Mouse (Mus musculus) hindbrain, embryonic 12.5 days (tissue): Measurements from ENCODE around the gene Orai3. TPM values are rescaled to one million over a fixed set of nuclear protein-coding genes. Genes with fewer than 3 reads are reported as not detected.

ENCODE experiments used
- ATAC-seq: fragments of 200-750 bp; cut with Nextera tagmentation; 2 replicates; pipeline ENCODE4 v1.8.0; 2017; ENCODE audit warnings: moderate TSS enrichment; ENCODE audit not compliant: low FRiP score
- H3K27ac ChIP-seq: fragments of 300-500 bp; sonication (generic); 2 replicates; pipeline ENCODE4 v1.5.1; 2016; ENCODE audit warnings: mild to moderate bottlenecking
- H3K27me3 ChIP-seq: fragments of 300-500 bp; sonication (generic); 2 replicates; pipeline ENCODE4 v1.6.1; 2016; ENCODE audit warnings: mild to moderate bottlenecking
- H3K36me3 ChIP-seq: fragments of 300-500 bp; sonication (generic); 2 replicates; pipeline ENCODE4 v1.6.1; 2016; ENCODE audit warnings: mild to moderate bottlenecking
- H3K4me1 ChIP-seq: fragments of 300-500 bp; sonication (generic); 2 replicates; pipeline ENCODE4 v1.6.1; 2016
- H3K4me2 ChIP-seq: fragments of 300-500 bp; sonication (generic); replicated peaks from 2 replicates; pipeline ENCODE4 v1.6.1; 2016; ENCODE audit warnings: mild to moderate bottlenecking
- H3K4me3 ChIP-seq: fragments of 300-500 bp; sonication (generic); 2 replicates; pipeline ENCODE4 v1.5.1; 2016; ENCODE audit warnings: mild to moderate bottlenecking
- H3K9ac ChIP-seq: fragments of 300-500 bp; sonication (generic); 2 replicates; pipeline ENCODE4 v1.6.1; 2016; ENCODE audit warnings: mild to moderate bottlenecking, moderate library complexity
- H3K9me3 ChIP-seq: fragments of 300-500 bp; sonication (generic); replicated peaks from 2 replicates; pipeline ENCODE4 v1.6.1; 2016; ENCODE audit warnings: mild to moderate bottlenecking
- WGBS: fragments of 180-500 bp; shearing (Covaris S2); methylation state at CpG from one replicate; pipeline ENCODE4 v1.1.7; 2016; 5-methylcytosine and 5-hydroxymethylcytosine counted together
- polyA plus RNA-seq: library from polyadenylated mRNA; unstranded; fragments of >200 nt; fragmentation: Nextera tagmentation; extraction: Ambion mirVana; gene quantifications from 2 replicates; pipeline ENCODE4 v1.2.1, GENCODE M21; 2016

The Orai3 gene
- polyA plus RNA-seq, 1 experiment from 2014 or later, result 10.0 TPM

- no peaks in the 10 kb centered on the region for H3K27me3 ChIP-seq
- H3K4me3 ChIP-seq, result peak overlapping the region; percentile 94
- H3K4me1 ChIP-seq, result peaks cover 11% of the 10 kb centered on the region
- peak overlapping the region; percentile 85 for H3K4me2 ChIP-seq
- peaks cover 33% of the 10 kb centered on the region for H3K36me3 ChIP-seq
- peak overlapping the region; percentile 95 for H3K9ac ChIP-seq
- peak; percentile 51 for ATAC-seq
- 3% methylated on average over 62 of the region's 66 CpGs for WGBS
- H3K9me3 ChIP-seq, result no peaks in the 10 kb centered on the region
- H3K27ac ChIP-seq, result peak overlapping the region; percentile 92
Observed at GRCm38 (mm10) chr7:127777474-127778266, 8.1 kb downstream of the Orai3 start.

DNA sequence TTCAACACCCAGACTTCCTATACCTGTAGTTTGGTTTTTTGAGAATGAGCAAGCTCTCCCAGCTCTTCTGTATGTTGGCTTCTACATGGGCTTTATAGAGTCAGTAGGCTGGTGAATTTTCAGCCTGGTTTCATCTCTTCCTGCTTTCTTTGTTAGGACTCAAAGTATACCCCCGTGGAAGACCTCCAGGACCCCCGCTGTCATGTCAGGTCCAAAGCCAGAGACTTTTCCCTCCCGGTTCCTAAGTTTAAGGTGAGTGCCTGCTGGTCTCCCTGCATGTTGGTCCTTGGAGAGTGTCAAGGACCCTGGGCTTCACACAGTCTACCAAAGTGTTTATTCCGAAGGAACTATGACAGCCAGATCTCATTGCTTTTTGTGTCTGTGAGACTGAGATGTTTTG, 8.7 kb downstream of the Orai3 start:
- Histone ChIP-seq H3K4me2 (peak overlapping the region; percentile 85), H3K9ac (peak overlapping the region; percentile 95), H3K4me1 (peaks cover 11% of the 10 kb centered on the region), H3K27me3 (no peaks in the 10 kb centered on the region), H3K9me3 (no peaks in the 10 kb centered on the region), H3K27ac (no peak overlapping the region), H3K36me3 (peaks cover 37% of the 10 kb centered on the region), H3K4me3 (peak overlapping the region; percentile 94)
- no peak for ATAC-seq
- 78% methylated on average over 4 of the region's 4 CpGs for WGBS

- WGBS, result 94% methylated on average over 7 of the region's 7 CpGs
- Histone ChIP-seq H3K4me3 (no peak within 1 kb of the TSS), H3K27me3 (no peaks in the 10 kb centered on the region), H3K4me2 (no peak within 1 kb of the TSS), H3K9me3 (no peaks in the 10 kb centered on the region), H3K36me3 (peaks cover 97% of the 10 kb centered on the region), H3K27ac (no peak within 1 kb of the TSS), H3K9ac (no peak within 1 kb of the TSS), H3K4me1 (no peaks in the 10 kb centered on the region)
- no peak for ATAC-seq
Observed at GRCm38 (mm10) chr7:127785308-127785707, 15.7 kb downstream of the Orai3 start, which contains the start of gene Gm49388. Gm49388 (plus strand) TSS chr7:127785608.

- Histone ChIP-seq H3K27me3 (no peaks in the 10 kb centered on the region), H3K9ac (no peak overlapping the region), H3K36me3 (peaks cover 78% of the 10 kb centered on the region), H3K4me1 (peaks cover 9% of the 10 kb centered on the region; the same call in 1 of the 2 replicates), H3K27ac (no peak overlapping the region), H3K4me2 (no peak overlapping the region), H3K4me3 (no peak overlapping the region), H3K9me3 (no peaks in the 10 kb centered on the region)
- WGBS, result 94% methylated on average over 23 of the region's 23 CpGs
- ATAC-seq, result no peak
Observed at GRCm38 (mm10) chr7:127797076-127797845, 27.6 kb downstream of the Orai3 start.

- Histone ChIP-seq H3K4me2 (no peak overlapping the region), H3K9ac (no peak overlapping the region), H3K9me3 (no peaks in the 10 kb centered on the region), H3K27ac (no peak overlapping the region), H3K36me3 (peaks cover 71% of the 10 kb centered on the region), H3K4me3 (no peak overlapping the region), H3K27me3 (no peaks in the 10 kb centered on the region), H3K4me1 (peaks cover 9% of the 10 kb centered on the region; the same call in 1 of the 2 replicates)
- 87% methylated on average over 4 of the region's 4 CpGs for WGBS
- ATAC-seq, result no peak
Observed at GRCm38 (mm10) chr7:127798591-127798990, 29.0 kb downstream of the Orai3 start.

- Histone ChIP-seq H3K9ac (no peak overlapping the region), H3K4me3 (no peak overlapping the region), H3K36me3 (peaks cover 65% of the 10 kb centered on the region), H3K4me1 (peaks cover 9% of the 10 kb centered on the region; the same call in 1 of the 2 replicates), H3K27me3 (no peaks in the 10 kb centered on the region), H3K27ac (no peak overlapping the region), H3K4me2 (no peak overlapping the region), H3K9me3 (no peaks in the 10 kb centered on the region)
- WGBS, result 91% methylated on average over 13 of the region's 13 CpGs
- no peak for ATAC-seq
Observed at GRCm38 (mm10) chr7:127799211-127799610, 29.6 kb downstream of the Orai3 start.

DNA sequence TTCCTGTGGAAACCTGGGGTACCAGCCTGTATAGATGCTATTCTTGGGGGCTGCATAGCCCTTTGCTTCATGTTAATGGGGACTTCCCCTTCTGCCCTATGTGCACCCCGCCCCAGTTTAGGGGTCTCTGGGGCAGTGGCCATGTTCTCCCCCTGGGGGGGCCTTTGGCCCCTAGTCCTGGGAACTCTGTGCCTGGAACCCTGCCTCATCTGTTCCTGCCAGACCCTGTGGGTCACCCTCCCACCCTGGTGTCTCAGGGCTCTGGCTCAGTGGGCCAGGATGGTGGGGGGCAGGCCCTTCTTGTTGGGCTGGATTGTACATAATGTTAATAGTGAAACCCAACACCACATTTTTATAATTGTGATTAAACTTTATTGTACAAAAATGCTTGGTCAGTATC, 30.1 kb downstream of the Orai3 start:
- H3K4me1 ChIP-seq, result peaks cover 9% of the 10 kb centered on the region; the same call in 1 of the 2 replicates
- peaks cover 65% of the 10 kb centered on the region for H3K36me3 ChIP-seq
- H3K9ac ChIP-seq, result no peak overlapping the region
- no peak for ATAC-seq
- WGBS, result 90% methylated on average over 1 of the region's 1 CpGs
- no peak overlapping the region for H3K4me3 ChIP-seq
- no peak overlapping the region for H3K27ac ChIP-seq
- no peaks in the 10 kb centered on the region for H3K9me3 ChIP-seq
- H3K4me2 ChIP-seq, result no peak overlapping the region
- no peaks in the 10 kb centered on the region for H3K27me3 ChIP-seq

GRCm38 (mm10) chr7:127800435-127801009, 30.9 kb downstream of the Orai3 start, which contains the start of gene Hsd3b7:
Hsd3b7 (plus strand) TSS chr7:127800604.
- H3K9me3 ChIP-seq, result no peaks in the 10 kb centered on the region
- peaks cover 9% of the 10 kb centered on the region; the same call in 1 of the 2 replicates for H3K4me1 ChIP-seq
- H3K36me3 ChIP-seq, result peaks cover 64% of the 10 kb centered on the region
- H3K4me3 ChIP-seq, result peak within 1 kb of the TSS; percentile 3; the same call in 1 of the 2 replicates
- H3K27ac ChIP-seq, result 0 out of 2 replicates have a peak within 1 kb of the TSS, but pooled peaks have one; percentile 13
- no peaks in the 10 kb centered on the region for H3K27me3 ChIP-seq
- peak within 1 kb of the TSS; percentile 34; the same call in 1 of the 2 replicates for H3K4me2 ChIP-seq
- ATAC-seq, result peak; percentile 73
- 0 out of 2 replicates have a peak within 1 kb of the TSS, but pooled peaks have one; percentile 9 for H3K9ac ChIP-seq
- WGBS, result 28% methylated on average over 6 of the region's 6 CpGs

GRCm38 (mm10) chr7:127801010-127801621, 31.5 kb downstream of the Orai3 start:
- no peak for ATAC-seq
- 93% methylated on average over 8 of the region's 8 CpGs for WGBS
- H3K4me2 ChIP-seq, result no peak overlapping the region
- H3K36me3 ChIP-seq, result peaks cover 64% of the 10 kb centered on the region
- no peak overlapping the region for H3K9ac ChIP-seq
- H3K4me3 ChIP-seq, result no peak overlapping the region
- H3K27me3 ChIP-seq, result no peaks in the 10 kb centered on the region
- H3K27ac ChIP-seq, result no peak overlapping the region
- peaks cover 9% of the 10 kb centered on the region; the same call in 1 of the 2 replicates for H3K4me1 ChIP-seq
- H3K9me3 ChIP-seq, result no peaks in the 10 kb centered on the region

DNA sequence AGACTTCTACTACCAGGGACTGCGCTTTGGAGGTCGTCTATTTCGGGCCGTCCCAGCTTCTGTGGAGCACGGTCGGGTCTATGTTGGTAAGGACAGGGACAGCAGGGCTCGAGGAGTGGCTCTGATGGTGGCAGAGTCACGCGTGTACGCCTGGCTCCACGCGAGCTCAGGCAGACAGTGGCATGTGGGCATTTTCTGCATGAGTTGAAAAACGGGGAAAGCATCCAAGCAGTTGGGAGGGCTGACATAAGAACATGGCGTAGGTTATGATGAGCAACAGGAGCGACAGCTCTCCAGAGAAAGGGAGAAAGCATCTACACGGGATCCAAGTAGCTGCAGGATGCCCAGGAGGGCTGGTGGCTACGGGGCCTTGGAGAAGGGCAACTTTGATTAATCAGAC, 32.7 kb downstream of the Orai3 start:
- H3K27me3 ChIP-seq, result no peaks in the 10 kb centered on the region
- H3K27ac ChIP-seq, result no peak overlapping the region
- no peak overlapping the region for H3K4me3 ChIP-seq
- WGBS, result 92% methylated on average over 17 of the region's 17 CpGs
- H3K36me3 ChIP-seq, result peaks cover 58% of the 10 kb centered on the region
- H3K9ac ChIP-seq, result no peak overlapping the region
- H3K4me1 ChIP-seq, result peaks cover 9% of the 10 kb centered on the region; the same call in 1 of the 2 replicates
- ATAC-seq, result no peak
- H3K9me3 ChIP-seq, result no peaks in the 10 kb centered on the region
- H3K4me2 ChIP-seq, result no peak overlapping the region

GRCm38 (mm10) chr7:127808821-127809220, 39.2 kb downstream of the Orai3 start:
- Histone ChIP-seq H3K4me2 (no peak overlapping the region), H3K36me3 (peaks cover 56% of the 10 kb centered on the region), H3K9ac (no peak overlapping the region), H3K4me1 (no peaks in the 10 kb centered on the region), H3K27me3 (no peaks in the 10 kb centered on the region), H3K4me3 (no peak overlapping the region), H3K27ac (no peak overlapping the region), H3K9me3 (no peaks in the 10 kb centered on the region)
- WGBS, result 70% methylated on average over 5 of the region's 5 CpGs
- no peak for ATAC-seq
